ENCODE assay signal across 19 mouse cellular contexts in genomic region chr11:108958349-108958748, GRCm38 (mm10). TPM values are rescaled to one million over a fixed set of nuclear protein-coding genes. Genes with fewer than 3 reads are reported as not detected.
DNase-seq lines count a peak whose midpoint lies in the region; ATAC-seq lines count a peak whose summit lies in the region.
"Had no signal": no experiment of that assay in that cellular context is flagged by ENCODE, and none has a peak within 500 bp of the region (broad histone marks: within the 10 kb centered on the region; RNA-seq: fewer than 3 reads in every experiment).

No protein-coding gene starts in this region.

- H3K27me3 ChIP-seq in neural tube, embryonic 15.5 days (replicated peaks) = no peaks in the 10 kb centered on the region
- H3K27me3 ChIP-seq in hindbrain, embryonic 11.5 days (ENCODE audit: control insufficient read depth, insufficient read depth, low read length) = no peaks in the 10 kb centered on the region
- no peaks in the 10 kb centered on the region for H3K27me3 ChIP-seq in midbrain, embryonic 12.5 days
- H3K27me3 ChIP-seq: embryonic facial prominence, embryonic 13.5 days; heart, embryonic 13.5 days; limb, embryonic 12.5 days; liver, embryonic 15.5 days had no signal

- no peak for ATAC-seq in neural tube, embryonic 15.5 days (ENCODE audit: low FRiP score)
- peak; percentile 90 for ATAC-seq in hindbrain, embryonic 11.5 days (ENCODE audit: low FRiP score)
- peak; percentile 84 for ATAC-seq in midbrain, embryonic 12.5 days (ENCODE audit: low FRiP score, low read depth)
- ATAC-seq: activated CD4-positive, CD25-positive, alpha-beta regulatory T cell, adult 4 months; CD4-positive, CD25-positive, alpha-beta regulatory T cell, adult 4 months; inflammation-experienced regulatory T-cells, adult 6 months had no signal

- H3K9me3 ChIP-seq in neural tube, embryonic 15.5 days (replicated peaks) = no peaks in the 10 kb centered on the region
- no peaks in the 10 kb centered on the region; the same call in 1 of the 2 replicates for H3K9me3 ChIP-seq in hindbrain, embryonic 11.5 days (ENCODE audit: control insufficient read depth, low read length)
- no peaks in the 10 kb centered on the region for H3K9me3 ChIP-seq in midbrain, embryonic 12.5 days
- H3K9me3 ChIP-seq: embryonic facial prominence, embryonic 13.5 days; heart, embryonic 13.5 days; liver, embryonic 15.5 days had no signal

- no peak overlapping the region for H3K4me2 ChIP-seq in neural tube, embryonic 15.5 days
- no peak overlapping the region for H3K4me2 ChIP-seq in hindbrain, embryonic 11.5 days (replicated peaks; ENCODE audit: low read depth, low read length)
- no peak overlapping the region for H3K4me2 ChIP-seq in midbrain, embryonic 12.5 days (replicated peaks)
- H3K4me2 ChIP-seq: embryonic facial prominence, embryonic 13.5 days; heart, embryonic 13.5 days; limb, embryonic 12.5 days; liver, embryonic 15.5 days had no signal

- WGBS in neural tube, embryonic 15.5 days = 15% methylated on average over 5 of the region's 5 CpGs
- WGBS in hindbrain, embryonic 11.5 days = 17% methylated on average over 4 of the region's 5 CpGs
- 44% methylated on average over 5 of the region's 5 CpGs for WGBS in midbrain, embryonic 12.5 days

- no peak overlapping the region for H3K27ac ChIP-seq in neural tube, embryonic 15.5 days (replicated peaks)
- no peak overlapping the region; the same call in 1 of the 2 replicates for H3K27ac ChIP-seq in hindbrain, embryonic 11.5 days (ENCODE audit: low read depth, low read length)
- no peak overlapping the region for H3K27ac ChIP-seq in midbrain, embryonic 12.5 days (replicated peaks)
- H3K27ac ChIP-seq: embryonic facial prominence, embryonic 13.5 days; heart, embryonic 13.5 days; limb, embryonic 12.5 days; liver, embryonic 15.5 days had no signal

- intact Hi-C loops in gastrocnemius, postnatal 36 days (cut with DNase I) = no loop called here
- intact Hi-C loops in heart, postnatal 10 days (cut with DNase I) = no loop called here

- H3K4me3 ChIP-seq in neural tube, embryonic 15.5 days (replicated peaks) = no peak overlapping the region
- H3K4me3 ChIP-seq in hindbrain, embryonic 11.5 days (ENCODE audit: low read depth, low read length) = no peak overlapping the region
- H3K4me3 ChIP-seq in midbrain, embryonic 12.5 days = no peak overlapping the region
- H3K4me3 ChIP-seq: embryonic facial prominence, embryonic 13.5 days; heart, embryonic 13.5 days; limb, embryonic 12.5 days; liver, embryonic 15.5 days had no signal

- H3K9ac ChIP-seq in neural tube, embryonic 15.5 days (replicated peaks) = no peak overlapping the region
- H3K9ac ChIP-seq in hindbrain, embryonic 11.5 days (ENCODE audit: low read depth, low read length) = no peak overlapping the region
- no peak overlapping the region for H3K9ac ChIP-seq in midbrain, embryonic 12.5 days (replicated peaks)
- H3K9ac ChIP-seq: embryonic facial prominence, embryonic 13.5 days; heart, embryonic 13.5 days; limb, embryonic 12.5 days; liver, embryonic 15.5 days had no signal

- H3K36me3 ChIP-seq in neural tube, embryonic 15.5 days = no peaks in the 10 kb centered on the region
- H3K36me3 ChIP-seq in hindbrain, embryonic 11.5 days (ENCODE audit: control insufficient read depth, insufficient read depth, low read length) = no peaks in the 10 kb centered on the region
- H3K36me3 ChIP-seq in midbrain, embryonic 12.5 days = no peaks in the 10 kb centered on the region
- H3K36me3 ChIP-seq: embryonic facial prominence, embryonic 13.5 days; limb, embryonic 12.5 days; liver, embryonic 15.5 days had no signal

- DNase-seq in neural tube, embryonic 10.5 days (ENCODE audit: extremely low spot score, low spot score) = peak; percentile 34
- DNase-seq in hindbrain, embryonic 11.5 days (ENCODE audit: low spot score) = peak; percentile 75
- peak; percentile 78 for DNase-seq in retina, postnatal 1 day
- no peak for DNase-seq in gastrocnemius, postnatal 36 days
- no peak for DNase-seq in heart, postnatal 10 days
- no peak for DNase-seq in layer of hippocampus, adult 11-12 months (ENCODE audit: low spot score)
- DNase-seq: cerebellum, adult 18-20 months; kidney, postnatal 14 days; lung, postnatal 14 days; thymus, postnatal 25 days had no signal

- H3K4me1 ChIP-seq in neural tube, embryonic 15.5 days = peaks cover 10% of the 10 kb centered on the region
- H3K4me1 ChIP-seq in hindbrain, embryonic 11.5 days (replicated peaks; ENCODE audit: control insufficient read depth, insufficient read depth, low read length) = 0 out of 2 replicates have a peak, but pooled peaks cover 2% of the 10 kb centered on the region
- peaks cover 16% of the 10 kb centered on the region; the same call in 1 of the 2 replicates for H3K4me1 ChIP-seq in midbrain, embryonic 12.5 days
- H3K4me1 ChIP-seq: liver, embryonic 15.5 days had no signal

RNA-seq across cellular contexts. Expression of gene Axin2, which starts 38.2 kb away (rescaled TPM):
- polyA plus RNA-seq in neural tube, embryonic 15.5 days (2015; fragmentation: Nextera tagmentation; extraction: Ambion mirVana) = 6.1 and 6.3 TPM in 2 replicates
- polyA plus RNA-seq in hindbrain, embryonic 11.5 days (2014; fragmentation: Nextera tagmentation; extraction: Ambion mirVana) = 20.1 and 26.5 TPM in 2 replicates
- polyA plus RNA-seq in midbrain, embryonic 12.5 days (2016; fragmentation: Nextera tagmentation; extraction: Ambion mirVana) = 19.8 and 28.1 TPM in 2 replicates
- 10 to 100 TPM in 1 of 2 experiments, 1 to 10 TPM in 1; 7.0 to 15.0 TPM for total RNA-seq in gastrocnemius, postnatal 36 days (2021)
- total RNA-seq in heart, postnatal 10 days (2021) = 1 to 10 TPM; 5.4 to 6.0 TPM

Comparison
In these comparisons a context has a peak if more than half of its experiments do, and no peak if none do; other contexts are left out.
1. DNase-seq: peak in neural tube, embryonic 10.5 days (single experiment), hindbrain, embryonic 11.5 days (single experiment) and retina, postnatal 1 day (single experiment); none in gastrocnemius, postnatal 36 days (0 of 2), heart, postnatal 10 days (0 of 2) and layer of hippocampus, adult 11-12 months (single experiment).